Mouse (Mus musculus): ENCODE results near the gene Tmem51. TPM values are rescaled to one million over a fixed set of nuclear protein-coding genes. Genes with fewer than 3 reads are reported as not detected.
A peak's percentile ranks its signal among the peaks of the same experiment; 100 is the strongest.

The Tmem51 gene
- total and polyA plus RNA-seq, 3 experiments: 1.4 to 8.0 (median 8.0) TPM

- no peak overlapping the region for H3K9ac ChIP-seq (ENCODE audit: insufficient read depth, low read depth)
- H3K27me3 ChIP-seq (replicated peaks): no peaks in the 10 kb centered on the region
- in situ Hi-C loops (cut with MboI; ENCODE audit: low pct_ligation_motif_present, low pct_unique_long_range_greater_than_20kb, low sequenced_read_pairs) (no loop called here), dilution Hi-C loops (cut with MboI; ENCODE audit: extremely low pct_ligation_motif_present, extremely low pct_unique_long_range_greater_than_20kb, low sequenced_read_pairs) (no loop called here)
- TF ChIP-seq SMC3 (IDR thresholded peaks at IDR 0.05; ENCODE audit: low read depth, low read length) (no peak), IRF4 (IDR thresholded peaks at IDR 0.05; ENCODE audit: low read depth, low read length) (no peak), GABPA (IDR thresholded peaks at IDR 0.05; ENCODE audit: insufficient replicate concordance, low read depth, low read length) (no peak), POLR2AphosphoS2 (IDR thresholded peaks at IDR 0.05; ENCODE audit: low read depth, low read length) (no peak), ZC3H11A (IDR thresholded peaks at IDR 0.05; ENCODE audit: low read depth, low read length) (no peak), ELF1 (IDR thresholded peaks at IDR 0.05; ENCODE audit: low read depth, low read length) (no peak), MAFK (IDR thresholded peaks at IDR 0.05; ENCODE audit: insufficient replicate concordance, low read length) (no peak), EP300 (IDR thresholded peaks at IDR 0.05; ENCODE audit: low read length) (no peak), NRF1 (IDR thresholded peaks at IDR 0.05; ENCODE audit: low read depth, low read length) (no peak), MAZ (IDR thresholded peaks at IDR 0.05; ENCODE audit: low read depth, low read length) (no peak), ETS1 (conservative IDR thresholded peaks at IDR 0.05; ENCODE audit: low read depth, low read length) (no peak), E2F4 (IDR thresholded peaks at IDR 0.05; ENCODE audit: insufficient replicate concordance, low read depth, low read length) (no peak), JUN (IDR thresholded peaks at IDR 0.05; ENCODE audit: insufficient read depth, low read depth, low read length) (no peak), MAX (IDR thresholded peaks at IDR 0.05; ENCODE audit: low read length) (no peak), TCF12 (IDR thresholded peaks at IDR 0.05; ENCODE audit: low read depth, low read length) (no peak)
- no peaks in the 10 kb centered on the region for H3K9me3 ChIP-seq (replicated peaks; ENCODE audit: low read length)
- H3K79me2 ChIP-seq (replicated peaks; ENCODE audit: control insufficient read depth, extremely low read depth, insufficient read depth, poor library complexity, severe bottlenecking): no peaks in the 10 kb centered on the region
- peaks cover 0 to 6% of the 10 kb centered on the region in 2 experiments for H3K36me3 ChIP-seq (replicated peaks in 1 of 2; ENCODE audit: control insufficient read depth in 1 of 2, insufficient read depth in 1 of 2, low read length in 1 of 2)
- H3K27ac ChIP-seq (ENCODE audit: insufficient read depth, low read depth): no peak overlapping the region
- H3K4me3 ChIP-seq (replicated peaks in 1 of 3; ENCODE audit: low read depth in 2 of 3, low read length in 2 of 3, poor library complexity in 1 of 3): no peak overlapping the region
- H3K4me1 ChIP-seq (ENCODE audit: control insufficient read depth in 1 of 2, insufficient read depth in 2 of 2): peaks cover 3 to 42% of the 10 kb centered on the region in 2 experiments; a peak in 3 of 4 replicates
- no peak for DNase-seq (ENCODE audit: extremely low read depth)
- no peak overlapping the region for H3K4me2 ChIP-seq (ENCODE audit: insufficient read depth, low read depth, poor library complexity, severe bottlenecking)
These were observed 38.4 kb downstream of the Tmem51 start for GRCm38 (mm10) chr4:142045595-142046163.

DNA sequence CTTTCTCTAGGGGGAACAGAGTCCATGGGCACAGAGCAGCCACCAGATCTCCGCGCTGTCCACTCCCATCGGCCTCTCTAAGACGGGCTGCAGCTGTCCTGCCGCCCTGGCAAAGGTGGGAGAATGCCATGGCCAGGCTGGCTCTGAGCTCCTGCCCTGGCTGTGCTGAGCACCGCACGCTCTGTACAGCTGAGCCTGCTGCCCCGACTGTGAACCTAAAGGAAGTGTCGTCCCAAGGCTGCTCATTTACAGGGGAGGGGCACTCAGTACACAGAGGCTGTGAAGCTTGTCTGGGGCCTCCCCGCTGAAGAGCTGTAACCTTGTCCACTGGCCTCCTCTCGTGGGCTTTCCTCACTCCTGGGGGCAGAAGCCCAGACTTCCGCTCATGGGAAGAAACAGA, 39.7 kb downstream of the Tmem51 start:
- H3K9me3 ChIP-seq (replicated peaks; ENCODE audit: low read length): no peaks in the 10 kb centered on the region
- dilution Hi-C loops (cut with MboI; ENCODE audit: extremely low pct_ligation_motif_present, extremely low pct_unique_long_range_greater_than_20kb, low sequenced_read_pairs) (no loop called here), in situ Hi-C loops (cut with MboI; ENCODE audit: low pct_ligation_motif_present, low pct_unique_long_range_greater_than_20kb, low sequenced_read_pairs) (no loop called here)
- H3K4me2 ChIP-seq (ENCODE audit: insufficient read depth, low read depth, poor library complexity, severe bottlenecking): no peak overlapping the region
- no peak overlapping the region for H3K27ac ChIP-seq (ENCODE audit: insufficient read depth, low read depth)
- H3K79me2 ChIP-seq (replicated peaks; ENCODE audit: control insufficient read depth, extremely low read depth, insufficient read depth, poor library complexity, severe bottlenecking): no peaks in the 10 kb centered on the region
- H3K9ac ChIP-seq (ENCODE audit: insufficient read depth, low read depth): no peak overlapping the region
- H3K4me3 ChIP-seq (replicated peaks in 1 of 3; ENCODE audit: low read depth in 2 of 3, low read length in 2 of 3, poor library complexity in 1 of 3): no peak overlapping the region
- no peaks in the 10 kb centered on the region for H3K27me3 ChIP-seq (replicated peaks)
- H3K4me1 ChIP-seq (ENCODE audit: control insufficient read depth in 1 of 2, insufficient read depth in 2 of 2): peaks cover 3 to 42% of the 10 kb centered on the region in 2 experiments; a peak in 3 of 4 replicates
- no peak for TF ChIP-seq SMC3 (IDR thresholded peaks at IDR 0.05; ENCODE audit: low read depth, low read length)
- TF ChIP-seq ZKSCAN1 (IDR thresholded peaks at IDR 0.05; ENCODE audit: borderline replicate concordance, low read depth, low read length): no peak
- no peak for TF ChIP-seq E2F4 (IDR thresholded peaks at IDR 0.05; ENCODE audit: insufficient replicate concordance, low read depth, low read length)
- no peak for TF ChIP-seq ZC3H11A (IDR thresholded peaks at IDR 0.05; ENCODE audit: low read depth, low read length)
- no peak for TF ChIP-seq NRF1 (IDR thresholded peaks at IDR 0.05; ENCODE audit: low read depth, low read length)
- TF ChIP-seq ELF1 (IDR thresholded peaks at IDR 0.05; ENCODE audit: low read depth, low read length): no peak
- TF ChIP-seq EP300 (IDR thresholded peaks at IDR 0.05; ENCODE audit: low read length): no peak
- no peak for TF ChIP-seq TCF12 (IDR thresholded peaks at IDR 0.05; ENCODE audit: low read depth, low read length)
- TF ChIP-seq BHLHE40 (IDR thresholded peaks at IDR 0.05; ENCODE audit: low read depth, low read length): no peak
- TF ChIP-seq PAX5 (IDR thresholded peaks at IDR 0.05; ENCODE audit: low read length): no peak
- TF ChIP-seq RAD21 (IDR thresholded peaks at IDR 0.05; ENCODE audit: low read depth, low read length): no peak
- TF ChIP-seq MYC (IDR thresholded peaks at IDR 0.05; ENCODE audit: low read depth, low read length): no peak
- TF ChIP-seq KAT2A (IDR thresholded peaks at IDR 0.05; ENCODE audit: insufficient replicate concordance, low read length): no peak
- no peak for TF ChIP-seq POLR2AphosphoS2 (IDR thresholded peaks at IDR 0.05; ENCODE audit: low read depth, low read length)
- no peak for TF ChIP-seq CHD1 (IDR thresholded peaks at IDR 0.05; ENCODE audit: low read depth, low read length)
- no peak for TF ChIP-seq ZNF384 (IDR thresholded peaks at IDR 0.05; ENCODE audit: low read depth, low read length)
- no peak for TF ChIP-seq HCFC1 (IDR thresholded peaks at IDR 0.05; ENCODE audit: low read depth, low read length)
- TF ChIP-seq CTCF (conservative IDR thresholded peaks at IDR 0.05 in 1 of 2, IDR thresholded peaks at IDR 0.05 in 1 of 2; ENCODE audit: low read depth in 2 of 2, low read length in 2 of 2): no peak
- no peak for TF ChIP-seq RCOR1 (conservative IDR thresholded peaks at IDR 0.05; ENCODE audit: low read depth, low read length)
- peaks cover 0 to 7% of the 10 kb centered on the region in 2 experiments for H3K36me3 ChIP-seq (replicated peaks in 1 of 2; ENCODE audit: control insufficient read depth in 1 of 2, insufficient read depth in 1 of 2, low read length in 1 of 2)
- DNase-seq (ENCODE audit: extremely low read depth): peak; percentile 38

Measured in CH12.LX (cell line).